Mouse (Mus musculus): ENCODE measurements around the gene Ccar1.
"Not testable (repeated sequence)": the region's sequence is repeated elsewhere in the genome, so short reads cannot be mapped to it uniquely, and the experiment has no call there.

DNA sequence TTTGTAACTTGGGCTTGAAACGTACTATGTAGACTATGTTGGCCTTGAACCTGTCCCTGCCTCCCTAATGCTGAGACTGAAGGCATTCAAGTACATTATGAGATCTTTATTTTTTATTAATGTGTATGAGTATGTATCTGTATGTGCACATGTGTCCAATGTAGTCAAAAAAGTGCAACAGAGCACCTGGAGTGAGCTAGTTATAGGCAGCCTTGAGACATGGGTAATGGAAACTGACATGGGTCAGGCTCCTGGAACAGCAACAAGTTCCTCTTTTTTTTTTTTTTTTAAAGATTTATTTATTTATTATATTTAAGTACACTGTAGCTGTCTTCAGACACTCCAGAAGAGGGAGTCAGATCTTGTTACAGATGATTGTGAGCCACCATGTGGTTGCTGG, 10.3 kb downstream of the Ccar1 start:
- not testable (repeated sequence) for TF ChIP-seq CTCF (IDR thresholded peaks at IDR 0.05; ENCODE audit: borderline replicate concordance, control insufficient read depth, extremely low read depth, insufficient read depth, low read length, poor library complexity); POLR2A (IDR thresholded peaks at IDR 0.05; ENCODE audit: control insufficient read depth, extremely low read depth, insufficient read depth, low read length, poor library complexity)
